Mouse (Mus musculus): ENCODE measurements around the gene Lsamp.

Gene Lsamp

GRCm38 (mm10) chr16:39984205-39984634 lies at the start of gene Lsamp:
Gene Lsamp (plus strand): TSS chr16:39984361.
- DNase-seq (ENCODE audit: low read depth, low spot score) = peak; percentile 94

- no peak for DNase-seq (ENCODE audit: low read depth, low spot score)
Observed at GRCm38 (mm10) chr16:39957686-39958085, 26.5 kb upstream of the Lsamp start.

- no peak for DNase-seq (ENCODE audit: low read depth, low spot score)
Observed at GRCm38 (mm10) chr16:39972712-39973111, 11.4 kb upstream of the Lsamp start.

GRCm38 (mm10) chr16:39984635-39985291 lies 602 bp downstream of the Lsamp start:
- peak; percentile 83 for DNase-seq (ENCODE audit: low read depth, low spot score)

GRCm38 (mm10) chr16:39988466-39988865 lies 4.3 kb downstream of the Lsamp start:
- peak; percentile 32 for DNase-seq (ENCODE audit: low read depth, low spot score)

GRCm38 (mm10) chr16:39994821-39995220 lies 10.7 kb downstream of the Lsamp start:
- DNase-seq (ENCODE audit: low read depth, low spot score) = no peak

GRCm38 (mm10) chr16:40008800-40009199 lies 24.6 kb downstream of the Lsamp start:
- peak; percentile 81 for DNase-seq (ENCODE audit: low read depth, low spot score)

GRCm38 (mm10) chr16:40011106-40011505 lies 26.9 kb downstream of the Lsamp start:
- DNase-seq (ENCODE audit: low read depth, low spot score) = no peak

- peak; percentile 84 for DNase-seq (ENCODE audit: low read depth, low spot score)
Observed at GRCm38 (mm10) chr16:40022611-40023010, 38.5 kb downstream of the Lsamp start.

- DNase-seq (ENCODE audit: low read depth, low spot score) = no peak
Observed at GRCm38 (mm10) chr16:40036719-40037118, 52.6 kb downstream of the Lsamp start.

- peak; percentile 16 for DNase-seq (ENCODE audit: low read depth, low spot score)
Observed at GRCm38 (mm10) chr16:40059546-40059945, 75.4 kb downstream of the Lsamp start.

GRCm38 (mm10) chr16:40059968-40060367 lies 75.8 kb downstream of the Lsamp start:
- DNase-seq (ENCODE audit: low read depth, low spot score) = peak; percentile 33

GRCm38 (mm10) chr16:40060491-40060890 lies 76.3 kb downstream of the Lsamp start:
- DNase-seq (ENCODE audit: low read depth, low spot score) = peak; percentile 95

- no peak for DNase-seq (ENCODE audit: low read depth, low spot score)
Observed at GRCm38 (mm10) chr16:40075556-40075955, 91.4 kb downstream of the Lsamp start.

GRCm38 (mm10) chr16:40080224-40080623 lies 96.1 kb downstream of the Lsamp start:
- peak; percentile 57 for DNase-seq (ENCODE audit: low read depth, low spot score)

- DNase-seq (ENCODE audit: low read depth, low spot score) = no peak
Observed at GRCm38 (mm10) chr16:40104329-40104728, 120.2 kb downstream of the Lsamp start.

GRCm38 (mm10) chr16:40182918-40183317 lies 198.8 kb downstream of the Lsamp start:
- no peak for DNase-seq (ENCODE audit: low read depth, low spot score)

- DNase-seq (ENCODE audit: low read depth, low spot score) = no peak
Observed at GRCm38 (mm10) chr16:40187987-40188590, 203.9 kb downstream of the Lsamp start.

GRCm38 (mm10) chr16:40194401-40194800 lies 210.2 kb downstream of the Lsamp start:
- peak; percentile 59 for DNase-seq (ENCODE audit: low read depth, low spot score)

GRCm38 (mm10) chr16:40194839-40195238 lies 210.7 kb downstream of the Lsamp start:
- peak; percentile 35 for DNase-seq (ENCODE audit: low read depth, low spot score)

GRCm38 (mm10) chr16:40228627-40229026 lies 244.5 kb downstream of the Lsamp start:
- peak; percentile 98 for DNase-seq (ENCODE audit: low read depth, low spot score)

- peak; percentile 52 for DNase-seq (ENCODE audit: low read depth, low spot score)
Observed at GRCm38 (mm10) chr16:40233066-40233465, 248.9 kb downstream of the Lsamp start.

Data from brain, adult 2 months (tissue).